Mouse (Mus musculus) left cerebral cortex, adult 18-20 months (tissue): ENCODE measurements around the gene Rnf220. TPM values are rescaled to one million over a fixed set of nuclear protein-coding genes. Genes with fewer than 3 reads are reported as not detected.

Source experiments
- DNase-seq, 2 experiments: peaks; one replicate each; pipeline ENCODE4 v3.0.0; 2021 to 2022; ENCODE audit warnings: low spot score in 2 of 2, mixed read lengths in 1 of 2
- total RNA-seq, 2 experiments: library from RNA; stranded (reverse); gene quantifications; 2 replicates each; pipeline ENCODE4 v1.2.3; 2021

Gene Rnf220
- total RNA-seq, 2 experiments from 2014 or later = 208 to 211 TPM

GRCm38 (mm10) chr4:117352071-117352470 lies 144.8 kb downstream of the Rnf220 start:
- no peak for DNase-seq

GRCm38 (mm10) chr4:117350139-117350693 lies 146.6 kb downstream of the Rnf220 start:
- no peak for DNase-seq

DNA sequence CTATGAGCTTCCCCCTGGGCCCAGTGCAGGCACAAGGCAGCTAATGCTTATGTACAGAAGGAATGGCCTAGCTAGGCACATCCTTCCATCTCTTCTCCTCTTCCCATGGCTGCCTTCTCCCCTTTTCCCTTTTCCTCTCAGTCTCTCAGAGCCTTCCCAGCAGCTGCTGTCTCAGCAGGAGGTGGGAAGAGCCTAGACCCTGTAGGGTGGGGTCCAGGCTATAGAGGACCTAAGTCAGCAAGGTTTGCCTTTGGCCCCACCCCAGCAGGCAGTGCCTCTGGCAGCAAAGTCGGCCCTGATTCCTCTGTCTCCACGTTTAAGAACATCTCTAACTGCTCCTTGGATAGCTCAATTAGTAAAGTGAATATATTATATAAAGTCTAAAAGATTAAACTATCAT lies 147.5 kb downstream of the Rnf220 start:
- DNase-seq = no peak

DNA sequence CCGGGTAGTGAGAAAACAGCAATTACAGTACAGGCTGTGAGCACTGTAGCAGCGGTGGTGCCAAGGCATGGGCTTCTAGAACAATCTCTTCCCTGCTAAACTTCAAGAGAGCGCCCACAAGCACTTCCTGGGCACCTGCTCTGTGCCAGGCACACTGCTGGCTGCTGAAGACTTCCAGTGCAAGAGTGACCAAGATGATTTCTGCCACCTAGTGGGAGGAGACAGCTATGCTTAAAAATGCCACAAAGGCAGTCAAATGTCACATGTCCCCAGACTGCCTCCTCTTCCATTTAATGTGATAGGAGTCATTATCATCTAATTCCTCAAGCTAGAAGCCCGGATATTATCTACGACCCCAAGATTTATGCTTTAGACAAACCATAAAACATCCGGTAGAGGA lies 150.8 kb downstream of the Rnf220 start:
- DNase-seq = peak; percentile 7 to 17

DNA sequence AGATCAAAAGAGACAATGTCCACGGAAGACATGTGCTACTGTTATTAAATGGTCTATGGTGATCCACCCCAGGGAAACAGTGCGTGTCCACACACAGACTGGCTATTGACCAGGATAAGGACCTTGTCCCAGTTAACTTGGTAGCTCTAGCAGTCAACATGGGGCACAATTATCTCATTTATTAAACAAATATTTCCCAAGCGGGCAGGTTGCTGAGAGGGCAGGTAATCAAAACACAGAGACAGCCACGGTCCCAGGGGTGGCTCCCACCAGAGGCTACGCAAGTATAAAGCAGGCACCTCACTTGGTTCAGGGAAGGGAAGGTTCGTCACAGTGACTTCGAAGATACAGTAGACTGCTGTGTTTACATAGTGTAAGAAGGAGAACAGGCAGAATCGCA lies 153.5 kb downstream of the Rnf220 start:
- DNase-seq = no peak

GRCm38 (mm10) chr4:117342751-117343150 lies 154.1 kb downstream of the Rnf220 start:
- DNase-seq = no peak

GRCm38 (mm10) chr4:117341282-117341681 lies 155.6 kb downstream of the Rnf220 start:
- no peak for DNase-seq

DNA sequence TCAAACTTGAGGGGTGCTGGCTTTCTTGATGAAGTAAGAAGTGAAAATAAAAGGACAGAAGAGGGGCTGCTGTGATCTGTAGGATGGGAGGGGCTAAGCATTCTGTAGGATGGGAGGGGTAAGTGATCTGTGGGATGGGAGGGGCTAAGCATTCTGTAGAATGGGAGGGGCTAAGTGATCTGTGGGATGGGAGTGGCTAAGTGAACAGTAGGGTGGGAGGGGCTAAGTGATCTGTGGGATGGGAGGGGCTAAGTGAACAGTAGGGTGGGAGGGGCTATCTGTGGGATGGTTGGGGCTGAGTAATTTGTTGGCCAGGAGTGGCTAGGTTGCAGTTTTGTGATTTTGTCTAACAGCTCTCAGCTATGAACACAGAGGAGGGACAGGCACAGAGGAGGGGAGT lies 157.1 kb downstream of the Rnf220 start:
- no peak for DNase-seq

DNA sequence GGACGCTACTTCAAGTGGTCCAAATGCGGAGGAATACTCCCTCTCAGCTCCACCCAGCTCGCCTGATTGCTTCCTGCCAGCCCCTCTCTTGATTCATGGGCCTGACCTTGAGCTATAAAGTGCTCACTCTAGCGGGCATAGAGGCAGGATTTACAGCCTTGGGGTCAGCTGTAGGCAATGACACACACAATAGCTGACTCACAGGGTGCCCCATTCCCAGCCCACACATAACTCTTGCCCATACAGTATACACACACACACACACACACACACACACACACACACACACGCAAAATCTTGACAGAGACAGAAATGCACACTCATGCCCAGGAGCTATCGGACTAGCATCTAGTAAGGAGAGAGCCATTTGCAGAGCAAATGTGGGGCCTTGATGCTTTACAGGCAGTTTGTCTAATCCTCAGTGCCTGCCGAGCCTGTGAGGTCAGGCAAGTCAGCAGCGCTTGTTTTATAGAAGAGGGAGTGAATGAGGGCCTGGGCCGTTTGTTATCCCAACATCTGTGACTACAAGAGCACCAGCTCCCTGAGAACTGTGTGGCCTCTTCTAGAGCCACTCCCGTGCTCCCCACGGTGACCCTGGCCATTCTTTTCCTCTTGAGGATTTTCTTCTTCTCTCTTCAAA lies 165.9 kb downstream of the Rnf220 start:
- no peak for DNase-seq

GRCm38 (mm10) chr4:117330132-117330531 lies 166.7 kb downstream of the Rnf220 start:
- no peak for DNase-seq

- DNase-seq = no peak
Measured at GRCm38 (mm10) chr4:117326915-117327314, 169.9 kb downstream of the Rnf220 start.

- DNase-seq = no peak
Measured at GRCm38 (mm10) chr4:117325076-117325475, 171.8 kb downstream of the Rnf220 start.

- peak; percentile 14 to 55 for DNase-seq
Measured at GRCm38 (mm10) chr4:117323515-117324344, 173.1 kb downstream of the Rnf220 start.

GRCm38 (mm10) chr4:117321011-117321410 lies 175.8 kb downstream of the Rnf220 start:
- no peak for DNase-seq

DNA sequence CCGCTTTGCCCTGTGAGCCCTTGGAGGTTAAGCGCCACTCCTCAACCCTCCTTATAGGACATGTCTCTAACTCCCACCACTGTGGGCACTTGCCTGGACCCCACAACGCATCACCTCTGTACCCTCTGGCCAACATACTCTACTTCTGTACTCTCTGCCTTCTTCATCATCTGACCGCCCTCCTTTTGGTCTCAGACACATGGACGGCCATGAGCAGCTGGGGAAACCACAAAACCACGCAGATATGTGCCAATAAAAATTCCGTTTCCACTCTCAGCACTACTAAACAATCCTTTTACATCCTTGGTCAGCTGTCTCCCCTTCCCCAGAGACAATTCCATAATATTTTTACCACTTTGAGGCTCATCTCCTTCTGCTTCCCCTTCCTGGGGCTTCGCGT lies 178.3 kb downstream of the Rnf220 start:
- no peak for DNase-seq

DNA sequence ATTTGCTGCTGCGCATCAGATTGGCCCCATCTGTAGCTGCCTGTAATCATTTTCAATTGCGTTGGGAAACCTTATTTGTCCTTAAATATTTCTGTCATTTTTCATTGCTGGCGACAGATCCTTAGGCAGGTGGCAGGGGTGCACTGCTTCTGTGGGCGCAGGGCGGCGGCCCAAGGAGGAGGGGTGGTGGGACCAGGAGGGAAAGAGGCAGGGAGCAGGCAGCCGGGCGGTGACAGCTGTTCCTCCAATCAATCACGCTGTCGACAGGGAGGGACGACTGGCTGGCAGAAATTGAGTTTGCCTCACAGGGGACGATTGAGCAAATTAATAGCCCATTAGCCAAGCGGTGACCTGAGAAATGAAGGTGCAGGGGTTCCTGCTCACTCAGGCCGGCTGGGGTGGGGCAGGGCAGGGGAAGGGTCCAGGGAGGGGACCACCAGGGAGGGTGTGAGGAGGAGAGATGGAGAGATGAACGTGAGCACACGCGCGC lies 179.1 kb downstream of the Rnf220 start:
- no peak for DNase-seq

GRCm38 (mm10) chr4:117316800-117317199 lies 180.1 kb downstream of the Rnf220 start:
- no peak for DNase-seq

DNA sequence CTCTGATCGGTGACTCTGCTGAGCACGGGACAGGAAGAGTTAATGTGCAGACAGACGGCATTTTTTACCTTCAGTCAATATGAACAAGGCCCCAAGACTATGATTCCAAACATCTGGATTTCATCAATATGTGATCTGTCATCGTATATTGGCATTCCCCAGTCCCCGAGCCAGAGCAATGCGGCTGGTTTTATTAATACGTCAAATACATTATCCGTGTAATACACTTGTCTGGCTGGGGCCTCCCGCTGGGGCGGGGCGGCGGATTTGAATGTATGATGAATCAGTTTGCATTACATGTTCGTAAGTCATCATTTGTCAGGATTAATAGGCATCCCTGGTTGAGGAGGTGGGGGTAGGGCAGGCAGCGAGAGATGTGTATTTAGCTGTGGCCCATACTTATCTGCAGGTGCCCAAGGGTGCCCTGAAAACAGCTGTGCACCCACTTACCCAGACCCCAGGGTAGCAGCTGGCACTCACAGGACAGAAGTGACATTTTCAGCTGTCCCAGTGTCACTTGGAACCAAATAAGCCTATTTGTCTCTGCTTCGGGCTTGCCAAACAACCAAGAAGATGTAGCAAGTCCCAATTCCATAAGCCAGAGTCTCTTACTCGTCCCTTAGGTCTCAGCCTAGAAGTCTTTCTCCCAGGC lies 181.9 kb downstream of the Rnf220 start:
- no peak for DNase-seq

DNA sequence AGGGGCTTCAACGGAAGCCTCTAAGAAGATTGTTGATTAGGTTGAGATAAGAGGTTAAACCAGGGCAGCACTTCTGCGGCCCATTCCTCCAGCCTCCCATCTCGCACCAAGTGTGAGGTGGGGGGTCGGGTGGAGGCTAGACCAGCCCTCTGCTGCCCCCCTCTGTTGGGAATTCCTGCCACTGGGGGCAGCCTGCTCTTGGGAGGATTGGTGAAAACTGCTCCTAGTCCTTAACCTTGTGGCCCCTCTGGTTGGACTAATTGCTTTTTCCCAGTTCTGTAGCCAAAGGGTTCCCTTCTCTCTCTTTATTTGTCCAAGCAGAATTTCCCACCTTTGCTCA lies 183.8 kb downstream of the Rnf220 start:
- DNase-seq = no peak

DNA sequence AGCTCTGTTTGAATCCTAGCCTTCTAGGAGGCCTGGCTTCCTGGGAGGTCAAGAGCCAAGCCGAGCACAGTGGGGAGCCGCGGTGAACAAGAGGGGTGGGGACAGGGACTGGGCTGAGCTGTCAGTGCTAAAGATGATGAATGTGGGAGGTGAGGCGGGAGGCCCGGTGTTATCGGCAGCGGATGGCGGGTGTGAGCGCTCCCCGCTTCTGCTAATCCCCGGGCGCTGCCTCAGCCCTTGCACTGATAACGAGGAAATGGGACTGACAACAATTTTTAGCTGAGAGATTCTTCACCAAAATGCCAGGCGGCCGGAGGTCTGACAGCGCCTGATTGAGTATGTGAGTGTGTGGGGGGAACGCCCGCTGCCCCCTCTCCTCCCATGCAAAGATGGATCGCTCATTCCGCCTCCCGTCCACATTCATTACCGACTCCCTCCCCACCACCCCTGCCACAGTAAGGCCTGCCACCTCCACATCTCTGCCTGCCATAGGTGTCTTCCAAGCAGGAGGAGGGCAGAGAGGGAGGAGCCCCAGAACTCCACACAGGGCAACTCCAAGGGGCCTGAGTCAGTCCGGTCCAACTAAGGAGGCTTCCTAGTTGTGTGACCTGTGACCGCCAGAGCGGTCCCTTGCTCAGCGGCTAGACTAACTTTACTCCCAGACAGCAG lies 184.3 kb downstream of the Rnf220 start:
- no peak for DNase-seq

DNA sequence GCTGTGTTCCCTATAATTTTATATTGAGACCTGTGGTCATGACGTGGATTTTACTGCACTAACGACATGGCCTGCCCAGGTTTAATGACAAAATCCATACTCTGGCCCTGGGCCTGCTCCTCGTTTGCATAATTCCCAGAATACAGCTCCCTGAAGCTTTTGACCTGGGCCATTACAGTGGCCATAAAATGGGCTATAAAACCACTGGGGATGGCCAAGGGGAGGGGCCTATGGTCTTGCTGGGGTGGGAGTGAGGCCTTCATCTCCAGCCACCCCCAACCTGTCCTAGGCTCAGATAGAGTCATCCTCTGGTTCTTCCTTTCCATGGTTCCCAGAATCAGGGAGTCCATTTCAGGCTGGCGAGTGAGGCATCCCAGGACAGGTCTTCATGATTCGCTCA lies 185.0 kb downstream of the Rnf220 start:
- DNase-seq = no peak
